5 mouse cellular contexts compared by ENCODE assay signal in the genomic region with DNA sequence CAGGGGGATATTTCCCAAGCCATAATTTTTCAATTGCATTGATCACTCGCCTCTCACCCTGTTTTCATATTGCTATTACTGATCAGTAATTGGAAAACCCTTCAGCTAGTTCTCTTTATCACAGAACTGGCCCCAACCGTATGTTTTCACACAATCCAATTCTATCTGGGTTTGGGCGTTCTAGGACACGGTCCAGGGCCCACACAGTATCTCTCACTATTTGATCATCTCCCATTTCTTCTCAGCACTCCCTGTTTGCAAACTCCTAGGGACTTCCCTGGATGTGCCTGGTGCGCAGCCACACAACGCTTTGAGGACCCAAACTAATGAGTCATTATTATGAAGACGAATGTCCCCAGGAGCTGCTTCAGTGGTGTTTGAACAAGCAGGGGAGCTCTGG.
"Had no signal": no experiment of that assay in that cellular context is flagged by ENCODE, and none has a peak within 500 bp of the region (broad histone marks: within the 10 kb centered on the region; RNA-seq: fewer than 3 reads in every experiment).

No protein-coding gene starts in this region.

- H3K27ac ChIP-seq: kidney, embryonic 15.5 days; limb, embryonic 13.5 days; liver, embryonic 15.5 days; stomach, embryonic 15.5 days had no signal

- H3K36me3 ChIP-seq: kidney, embryonic 15.5 days; limb, embryonic 13.5 days; liver, embryonic 15.5 days; stomach, embryonic 15.5 days had no signal

- DNase-seq: layer of hippocampus, adult 9-11 months had no signal

- H3K4me1 ChIP-seq: limb, embryonic 13.5 days; liver, embryonic 15.5 days; stomach, embryonic 15.5 days had no signal

- H3K9me3 ChIP-seq: kidney, embryonic 15.5 days; limb, embryonic 13.5 days; liver, embryonic 15.5 days; stomach, embryonic 15.5 days had no signal

- H3K4me2 ChIP-seq: kidney, embryonic 15.5 days; limb, embryonic 13.5 days; liver, embryonic 15.5 days; stomach, embryonic 15.5 days had no signal

- H3K9ac ChIP-seq: kidney, embryonic 15.5 days; limb, embryonic 13.5 days; liver, embryonic 15.5 days; stomach, embryonic 15.5 days had no signal

- H3K4me3 ChIP-seq: kidney, embryonic 15.5 days; limb, embryonic 13.5 days; liver, embryonic 15.5 days; stomach, embryonic 15.5 days had no signal

- H3K27me3 ChIP-seq: kidney, embryonic 15.5 days; liver, embryonic 15.5 days; stomach, embryonic 15.5 days had no signal
